Mouse (Mus musculus): ENCODE measurements around the gene Srd5a1.

DNA sequence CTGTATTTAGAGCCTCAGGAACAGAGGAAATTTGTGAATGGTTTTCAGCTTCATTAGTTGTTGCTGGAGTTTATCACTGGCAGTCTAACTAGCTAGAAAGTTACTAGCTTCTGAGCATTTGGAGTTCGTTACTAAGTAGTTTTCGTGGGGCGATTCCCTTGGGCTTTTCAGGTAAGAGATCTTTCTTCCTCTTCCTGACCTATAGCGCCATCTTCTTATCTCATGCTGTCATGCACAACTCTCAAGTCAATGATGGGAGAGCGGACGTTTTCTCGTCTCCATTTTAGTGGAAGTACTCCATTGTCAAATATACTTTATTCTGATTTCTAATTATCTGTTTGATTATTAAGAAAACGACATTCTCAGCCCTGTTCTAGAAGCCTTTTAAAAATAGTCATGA, 61.3 kb downstream of the Srd5a1 start:
- no peak for TF ChIP-seq POLR2A (IDR thresholded peaks at IDR 0.05; ENCODE audit: insufficient read depth, low read length)
- TF ChIP-seq CTCF (IDR thresholded peaks at IDR 0.05; ENCODE audit: low read depth, low read length) = no peak
- TF ChIP-seq EP300 (IDR thresholded peaks at IDR 0.05; ENCODE audit: insufficient read depth, low read depth, low read length) = no peak

Data from ES-Bruce4 (cell line).